Mouse (Mus musculus) thymus, adult 2 months (tissue): ENCODE measurements at regions not wholly inside any gene's neighbourhood (a gene's known extent, or its start where the extent isn't known, plus 50 kb on each side); places are given as distances from the start of the nearest gene placed in this dataset.

Source experiments
- CTCF ChIP-seq: fragments of 200-500 bp; IDR thresholded peaks from 2 replicates; pipeline ENCODE4 v1.5.1; 2012; ENCODE audit warnings: mild to moderate bottlenecking, control low read depth, low read length, moderate library complexity, borderline replicate concordance; ENCODE audit not compliant: control insufficient read depth, poor library complexity, insufficient read depth; ENCODE audit errors: extremely low read depth
- POLR2A ChIP-seq: fragments of 200-500 bp; IDR thresholded peaks from 2 replicates; pipeline ENCODE4 v1.6.1; 2012; ENCODE audit warnings: mild to moderate bottlenecking, low read length, control low read depth, moderate library complexity; ENCODE audit not compliant: control insufficient read depth, poor library complexity, insufficient read depth; ENCODE audit errors: extremely low read depth

- TF ChIP-seq POLR2A (no peak), CTCF (no peak)
Measured at GRCm38 (mm10) chr1:193966652-193967555, 596.8 kb upstream of the Camk1g start.
